Mouse (Mus musculus) heart, postnatal 0 days (tissue): ENCODE measurements around the gene Bri3. TPM values are rescaled to one million over a fixed set of nuclear protein-coding genes. Genes with fewer than 3 reads are reported as not detected.

Source experiments
- ATAC-seq: fragments of 200-750 bp; cut with Nextera tagmentation; 2 replicates; pipeline ENCODE4 v1.8.0; 2017; ENCODE audit warnings: low read depth, moderate number of reproducible peaks, moderate library complexity; ENCODE audit not compliant: insufficient read depth
- DNase-seq: peaks from one replicate; pipeline ENCODE4 v3.0.0-alpha.2; 2016; ENCODE audit warnings: low spot score
- H3K27ac ChIP-seq: fragments of 300-500 bp; sonication (generic); 2 replicates; pipeline ENCODE4 v1.5.1; 2014; ENCODE audit warnings: low read depth, mild to moderate bottlenecking
- H3K27me3 ChIP-seq: fragments of 300-500 bp; sonication (generic); 2 replicates; pipeline ENCODE4 v1.6.1; 2014; ENCODE audit warnings: low read length, mixed read lengths; ENCODE audit not compliant: control insufficient read depth, insufficient read depth
- H3K36me3 ChIP-seq: fragments of 300-500 bp; sonication (generic); replicated peaks from 2 replicates; pipeline ENCODE4 v1.6.1; 2014; ENCODE audit warnings: low read length, mixed read lengths; ENCODE audit not compliant: control insufficient read depth, insufficient read depth
- H3K4me1 ChIP-seq: fragments of 300-500 bp; sonication (generic); 2 replicates; pipeline ENCODE4 v1.6.1; 2014; ENCODE audit warnings: antibody characterized with exemption; ENCODE audit not compliant: control insufficient read depth, insufficient read depth
- H3K4me2 ChIP-seq: fragments of 300-500 bp; sonication (generic); 2 replicates; pipeline ENCODE4 v1.6.1; 2014; ENCODE audit warnings: low read depth, mild to moderate bottlenecking, low read length, moderate library complexity
- H3K4me3 ChIP-seq: fragments of 300-500 bp; sonication (generic); 2 replicates; pipeline ENCODE4 v1.5.1; 2014; ENCODE audit warnings: low read depth, low read length
- H3K9ac ChIP-seq: fragments of 300-500 bp; sonication (generic); replicated peaks from 2 replicates; pipeline ENCODE4 v1.6.1; 2014; ENCODE audit warnings: low read depth, low read length, mixed read lengths
- H3K9me3 ChIP-seq: fragments of 300-500 bp; sonication (generic); replicated peaks from 2 replicates; pipeline ENCODE4 v1.6.1; 2016; ENCODE audit warnings: low read length; ENCODE audit not compliant: control insufficient read depth
- CTCF ChIP-seq: IDR thresholded peaks from 2 replicates; pipeline ENCODE4 v1.5.1; 2016; ENCODE audit warnings: antibody characterized with exemption, control low read depth, low read depth
- EP300 ChIP-seq: IDR thresholded peaks from 2 replicates; pipeline ENCODE4 v1.6.1; 2016; ENCODE audit warnings: antibody characterized with exemption, low read depth
- WGBS: fragments of 180-500 bp; shearing (Covaris S2); extraction: QIAGEN DNeasy Blood & Tissue Kit; methylation state at CpG from one replicate; pipeline ENCODE4 v1.1.7; 2014; 5-methylcytosine and 5-hydroxymethylcytosine counted together
- polyA plus RNA-seq: library from polyadenylated mRNA; unstranded; fragments of >200 nt; fragmentation: Nextera tagmentation; extraction: Ambion mirVana; gene quantifications from 2 replicates; pipeline ENCODE4 v1.2.1, GENCODE M21; 2015
- total RNA-seq: library from RNA; depleted of rRNA; stranded (reverse); fragments of >200 nt; gene quantifications from 2 replicates; pipeline ENCODE4 v1.2.3, GENCODE M21; 2014; ENCODE audit warnings: low replicate concordance

Gene Bri3
- total and polyA plus RNA-seq, 2 experiments from 2014 or later, result 71.0 to 304 TPM

- ATAC-seq, result no peak
These were observed 166.4 kb downstream of the Bri3 start for GRCm38 (mm10) chr5:144410666-144411065.

GRCm38 (mm10) chr5:144411702-144412101, 167.5 kb downstream of the Bri3 start:
- WGBS, result 47% methylated on average over 5 of the region's 5 CpGs
- Histone ChIP-seq H3K27me3 (no peaks in the 10 kb centered on the region), H3K4me2 (no peak overlapping the region), H3K9me3 (no peaks in the 10 kb centered on the region), H3K36me3 (no peaks in the 10 kb centered on the region), H3K4me1 (0 out of 2 replicates have a peak, but pooled peaks cover 4% of the 10 kb centered on the region), H3K9ac (no peak overlapping the region), H3K4me3 (no peak overlapping the region), H3K27ac (no peak overlapping the region)
- ATAC-seq (no peak), DNase-seq (no peak)
- TF ChIP-seq CTCF, result no peak
- no peak for TF ChIP-seq EP300

More at GRCm38 (mm10) chr5:144410666-144411065, 166.4 kb downstream of the Bri3 start:
- 95% methylated on average over 10 of the region's 10 CpGs for WGBS
- Histone ChIP-seq H3K9me3 (no peaks in the 10 kb centered on the region), H3K4me2 (no peak overlapping the region), H3K36me3 (no peaks in the 10 kb centered on the region), H3K27ac (no peak overlapping the region), H3K9ac (no peak overlapping the region), H3K4me3 (no peak overlapping the region), H3K27me3 (no peaks in the 10 kb centered on the region), H3K4me1 (0 out of 2 replicates have a peak, but pooled peaks cover 4% of the 10 kb centered on the region)
- TF ChIP-seq EP300, result no peak
- TF ChIP-seq CTCF, result no peak
- no peak for DNase-seq

GRCm38 (mm10) chr5:144412781-144413180, 168.5 kb downstream of the Bri3 start:
- Histone ChIP-seq H3K27me3 (no peaks in the 10 kb centered on the region), H3K4me3 (no peak overlapping the region), H3K9me3 (no peaks in the 10 kb centered on the region), H3K9ac (no peak overlapping the region), H3K36me3 (no peaks in the 10 kb centered on the region), H3K27ac (no peak overlapping the region), H3K4me1 (0 out of 2 replicates have a peak, but pooled peaks cover 4% of the 10 kb centered on the region), H3K4me2 (no peak overlapping the region)
- TF ChIP-seq EP300 (no peak), CTCF (no peak)
- DNase-seq (no peak), ATAC-seq (no peak)
- 74% methylated on average over 4 of the region's 4 CpGs for WGBS

GRCm38 (mm10) chr5:144418456-144418855, 174.2 kb downstream of the Bri3 start:
- DNase-seq (no peak), ATAC-seq (no peak)
- H3K4me1 ChIP-seq, result no peaks in the 10 kb centered on the region
- no peak overlapping the region for H3K4me2 ChIP-seq
- no peaks in the 10 kb centered on the region for H3K27me3 ChIP-seq
- H3K27ac ChIP-seq, result no peak overlapping the region
- TF ChIP-seq CTCF (no peak), EP300 (no peak)
- no peak overlapping the region for H3K9ac ChIP-seq
- H3K36me3 ChIP-seq, result no peaks in the 10 kb centered on the region
- H3K9me3 ChIP-seq, result no peaks in the 10 kb centered on the region
- H3K4me3 ChIP-seq, result no peak overlapping the region
- 86% methylated on average over 12 of the region's 12 CpGs for WGBS

- H3K4me2 ChIP-seq, result no peak overlapping the region
- H3K9me3 ChIP-seq, result no peaks in the 10 kb centered on the region
- no peaks in the 10 kb centered on the region for H3K27me3 ChIP-seq
- no peak for TF ChIP-seq CTCF
- no peak for TF ChIP-seq EP300
- H3K9ac ChIP-seq, result no peak overlapping the region
- H3K36me3 ChIP-seq, result no peaks in the 10 kb centered on the region
- no peaks in the 10 kb centered on the region for H3K4me1 ChIP-seq
- H3K27ac ChIP-seq, result no peak overlapping the region
- DNase-seq (no peak), ATAC-seq (no peak)
- 69% methylated on average over 8 of the region's 8 CpGs for WGBS
- no peak overlapping the region for H3K4me3 ChIP-seq
These were observed 175.8 kb downstream of the Bri3 start for GRCm38 (mm10) chr5:144420001-144420400.

- 65% methylated on average over 3 of the region's 3 CpGs for WGBS
- Histone ChIP-seq H3K36me3 (no peaks in the 10 kb centered on the region), H3K27ac (no peak overlapping the region), H3K4me2 (no peak overlapping the region), H3K4me1 (no peaks in the 10 kb centered on the region), H3K9me3 (no peaks in the 10 kb centered on the region), H3K4me3 (no peak overlapping the region), H3K9ac (no peak overlapping the region), H3K27me3 (no peaks in the 10 kb centered on the region)
- no peak for ATAC-seq
- no peak for TF ChIP-seq CTCF
- TF ChIP-seq EP300, result no peak
- no peak for DNase-seq
These were observed 182.5 kb downstream of the Bri3 start for GRCm38 (mm10) chr5:144426697-144427096.
